Mouse (Mus musculus) kidney, adult 18-20 months (tissue): ENCODE data around the gene Phf24.
"Not testable (repeated sequence)": the region's sequence is repeated elsewhere in the genome, so short reads cannot be mapped to it uniquely, and the experiment has no call there.

ENCODE experiments used
- DNase-seq: peaks from one replicate; pipeline ENCODE4 v3.0.0; 2021

Phf24 gene

DNA sequence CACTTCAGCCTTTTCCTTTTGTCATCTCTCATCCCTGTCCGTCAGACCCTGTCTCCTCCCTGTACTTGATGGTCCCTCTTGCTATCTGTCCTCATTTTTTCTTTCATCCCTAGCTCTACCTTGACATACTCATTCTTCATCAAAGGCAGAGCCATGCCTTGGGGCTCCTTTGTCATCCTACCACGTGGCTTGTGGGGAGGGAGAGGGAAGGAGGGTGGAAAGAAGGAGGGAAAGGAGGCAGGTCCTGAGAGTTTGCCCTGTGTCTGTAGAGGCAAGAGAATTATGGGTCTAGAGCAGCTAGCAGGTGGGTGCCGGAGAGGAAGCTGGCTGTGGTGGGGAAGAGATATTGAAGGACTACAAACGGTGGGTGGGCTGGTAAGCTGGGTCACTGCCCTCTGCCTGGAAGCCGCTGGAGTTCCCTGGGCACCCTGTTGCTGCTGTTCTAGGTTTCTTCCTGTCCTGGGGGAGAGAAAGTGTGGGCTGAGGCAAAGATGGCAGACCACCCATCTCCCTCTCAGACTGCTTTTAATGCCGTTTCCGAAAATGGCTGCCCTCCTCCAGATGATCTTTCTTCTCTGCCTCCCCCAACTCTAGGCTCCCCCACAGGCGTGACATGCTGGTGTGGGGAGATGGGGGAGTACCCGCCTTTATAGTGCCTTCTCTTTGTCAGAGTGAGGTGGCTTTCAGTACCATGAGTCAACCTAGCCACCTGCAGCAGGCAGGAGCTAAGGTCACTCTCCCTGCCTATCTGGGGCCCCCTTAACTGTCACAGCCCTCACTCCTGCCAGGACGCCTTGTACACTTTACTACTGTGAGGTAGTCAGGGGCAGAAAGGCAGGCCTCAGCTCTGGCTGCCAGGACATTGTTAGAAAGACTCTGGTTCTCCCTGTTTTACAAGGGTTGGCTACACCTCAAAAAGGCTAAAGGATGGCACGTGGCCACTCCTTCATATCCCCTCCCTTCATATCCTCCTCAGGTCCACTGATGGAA, 35.0 kb downstream of the Phf24 start:
- DNase-seq, result no peak

DNA sequence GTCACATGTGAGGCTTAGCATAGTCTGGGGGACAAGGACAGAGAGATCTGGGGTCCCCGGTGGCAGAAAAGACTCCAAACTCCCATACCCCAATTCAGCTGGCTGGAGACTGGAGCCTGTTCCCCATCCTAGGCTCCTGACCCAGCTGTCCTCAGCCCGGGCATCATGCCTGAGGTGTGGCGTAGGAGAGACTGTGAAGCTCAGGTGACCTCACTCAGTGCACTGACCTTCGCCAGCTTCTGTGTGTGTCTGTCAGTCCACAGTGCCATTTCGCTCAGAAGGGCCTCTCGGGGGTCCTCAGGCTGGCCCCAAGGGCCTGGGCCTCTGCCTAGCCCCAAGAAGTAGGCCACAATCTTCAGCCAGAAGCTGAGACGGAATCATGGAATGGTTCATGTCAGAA, 36.1 kb downstream of the Phf24 start:
- no peak for DNase-seq

DNA sequence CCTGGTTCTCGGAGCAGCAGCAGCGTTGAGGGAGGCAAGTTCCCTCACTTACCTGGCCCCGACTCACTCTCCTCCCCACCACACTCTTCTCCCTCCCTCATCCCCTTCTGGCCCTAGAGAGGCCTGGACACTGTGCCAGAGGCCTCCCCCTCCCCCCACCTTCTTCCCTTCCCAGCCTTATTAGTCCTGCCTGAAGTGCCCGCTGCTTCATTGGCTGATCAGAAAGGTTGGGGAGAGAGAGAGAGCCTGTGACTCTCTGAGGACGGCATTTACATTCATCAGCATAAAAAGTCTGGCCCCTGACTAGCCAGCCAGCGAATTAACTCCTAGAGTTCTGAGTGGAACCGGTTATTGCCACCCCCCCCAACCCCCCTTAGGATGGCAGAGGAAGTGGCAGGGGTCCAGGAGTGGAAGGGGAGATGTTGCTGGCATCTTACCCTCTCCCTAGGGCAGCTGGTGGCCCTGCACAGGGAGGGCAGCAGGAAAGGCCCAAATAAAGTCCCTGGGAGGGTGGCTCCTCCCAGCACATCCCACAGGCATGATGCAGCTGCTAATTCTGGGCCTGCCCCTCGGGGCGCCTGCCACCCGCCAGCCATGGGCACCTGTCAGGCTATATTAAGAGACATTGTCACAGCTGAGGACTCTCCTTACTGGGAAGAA, 37.1 kb downstream of the Phf24 start:
- DNase-seq, result peak; percentile 33

DNA sequence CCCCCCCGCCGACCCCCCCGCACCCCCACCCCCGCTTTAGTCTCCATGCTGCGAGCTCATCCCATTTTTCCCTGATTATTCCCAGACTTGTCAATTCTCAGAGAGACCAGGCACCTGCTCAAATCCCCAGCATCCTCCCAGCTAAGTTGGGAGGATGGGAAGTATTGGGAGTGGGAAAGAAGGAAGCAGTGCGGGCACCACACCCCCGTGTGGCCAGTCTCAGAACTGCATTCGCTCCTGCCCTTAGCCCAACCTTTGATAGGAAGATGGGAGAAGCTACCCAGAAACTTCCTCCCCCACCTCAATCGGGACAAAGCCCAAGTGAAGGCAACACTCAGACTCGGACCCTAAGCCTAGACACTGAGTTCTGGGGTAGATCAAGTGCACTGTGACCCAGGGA, 37.8 kb downstream of the Phf24 start:
- peak; percentile 78 for DNase-seq

DNA sequence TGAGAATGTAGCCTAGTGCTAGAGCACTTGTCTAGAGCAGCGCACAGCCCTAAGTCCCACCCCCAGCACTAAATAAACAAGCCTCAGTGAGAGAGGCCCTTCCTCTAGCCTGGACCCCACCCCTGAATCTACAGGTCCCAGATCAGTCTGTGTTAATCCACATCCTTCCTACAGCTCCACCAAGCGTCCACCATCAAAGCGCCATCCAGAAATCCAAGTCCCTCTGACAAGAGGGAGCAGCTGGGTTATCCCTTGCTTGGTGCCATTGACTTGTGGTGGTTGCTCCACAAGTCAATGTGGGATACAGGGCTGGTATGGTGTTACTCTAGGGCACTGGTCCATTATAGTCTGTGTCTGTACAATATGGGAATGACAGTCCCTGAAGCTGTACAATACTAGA, 38.7 kb downstream of the Phf24 start:
- DNase-seq, result no peak

DNA sequence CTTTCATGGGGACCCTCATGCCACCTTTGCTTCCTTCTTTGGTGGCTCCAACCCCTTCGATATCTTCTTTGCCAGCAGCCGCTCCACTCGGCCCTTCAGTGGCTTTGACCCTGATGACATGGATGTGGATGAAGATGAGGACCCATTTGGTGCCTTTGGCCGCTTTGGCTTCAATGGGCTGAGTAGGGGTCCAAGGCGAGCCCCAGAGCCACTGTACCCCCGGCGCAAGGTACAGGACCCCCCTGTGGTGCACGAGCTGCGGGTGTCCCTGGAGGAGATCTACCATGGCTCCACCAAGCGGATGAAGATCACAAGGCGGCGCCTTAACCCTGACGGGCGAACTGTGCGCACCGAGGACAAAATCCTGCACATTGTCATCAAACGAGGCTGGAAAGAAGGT, 40.1 kb downstream of the Phf24 start:
- no peak for DNase-seq

DNA sequence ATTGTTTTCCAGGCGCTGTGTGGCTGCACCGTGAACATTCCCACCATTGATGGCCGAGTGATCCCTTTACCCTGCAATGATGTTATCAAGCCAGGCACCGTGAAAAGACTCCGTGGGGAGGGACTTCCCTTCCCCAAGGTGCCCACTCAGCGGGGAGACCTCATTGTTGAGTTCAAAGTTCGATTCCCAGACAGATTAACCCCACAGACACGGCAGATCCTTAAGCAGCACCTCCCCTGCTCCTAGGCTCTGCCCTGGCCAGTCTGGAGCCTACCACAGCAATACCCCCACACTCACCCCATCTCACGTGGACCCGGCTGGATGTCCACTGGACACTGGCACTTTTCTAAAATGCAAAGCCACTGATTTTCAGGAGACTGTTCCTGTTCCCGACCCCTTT, 40.8 kb downstream of the Phf24 start:
- peak; percentile 20 for DNase-seq

DNA sequence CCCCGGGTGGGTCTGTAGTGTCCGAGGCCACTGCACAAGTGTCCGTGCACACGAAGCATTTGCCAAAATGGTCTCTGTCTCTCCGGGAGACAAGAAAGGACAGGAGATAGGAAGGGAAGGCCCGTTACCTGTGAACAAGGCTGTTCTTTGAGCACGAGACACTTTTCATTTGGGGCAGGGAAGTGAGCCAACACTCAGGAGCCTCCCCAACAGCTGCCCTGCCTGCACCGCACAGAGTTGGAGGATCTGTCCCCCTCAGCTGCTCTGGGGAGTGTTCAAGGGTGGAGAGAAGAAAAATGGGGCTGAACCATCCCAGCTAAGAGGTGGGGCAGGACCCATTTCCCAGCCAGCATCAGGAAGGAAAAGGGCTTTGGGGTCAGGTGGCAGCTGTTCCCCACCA, 41.5 kb downstream of the Phf24 start:
- no peak for DNase-seq

DNA sequence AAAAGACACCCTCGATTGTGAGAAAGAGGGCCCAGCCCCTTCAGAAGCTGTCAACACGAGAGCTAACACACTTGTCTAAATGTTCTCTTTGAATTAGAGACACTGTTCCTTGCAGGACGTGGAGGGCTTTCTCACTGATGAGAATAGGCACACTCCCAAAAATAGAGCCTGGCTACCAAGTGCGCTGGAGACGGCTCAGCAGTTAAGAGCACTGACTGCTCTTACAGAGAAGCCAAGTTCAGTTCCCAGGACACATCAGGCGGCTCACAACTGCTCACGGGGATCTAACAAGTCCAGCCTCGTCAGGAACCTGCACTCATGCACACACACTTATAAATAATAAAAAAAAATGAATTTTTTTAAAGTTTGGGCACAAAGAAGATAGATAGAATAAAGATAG, 42.5 kb downstream of the Phf24 start:
- no peak for DNase-seq

DNA sequence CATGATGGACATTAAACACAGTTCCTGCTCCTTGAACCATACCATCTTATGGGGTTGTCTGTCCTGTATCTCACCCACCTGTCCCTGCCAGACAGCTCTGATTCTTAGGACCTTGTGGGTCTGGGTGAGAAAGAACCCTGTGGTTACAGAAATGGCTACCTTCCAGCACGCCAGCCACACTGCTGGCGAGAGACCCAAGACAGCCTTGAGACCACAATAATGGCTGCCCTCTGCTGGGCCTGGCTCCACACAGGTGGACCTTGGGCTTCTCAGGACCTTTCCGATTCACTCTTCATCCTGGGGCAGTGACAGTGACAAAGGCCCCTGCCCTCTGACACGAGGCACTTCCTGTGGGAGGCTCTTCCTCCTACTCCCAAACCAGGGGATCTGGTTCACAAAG, 42.9 kb downstream of the Phf24 start:
- DNase-seq, result no peak

DNA sequence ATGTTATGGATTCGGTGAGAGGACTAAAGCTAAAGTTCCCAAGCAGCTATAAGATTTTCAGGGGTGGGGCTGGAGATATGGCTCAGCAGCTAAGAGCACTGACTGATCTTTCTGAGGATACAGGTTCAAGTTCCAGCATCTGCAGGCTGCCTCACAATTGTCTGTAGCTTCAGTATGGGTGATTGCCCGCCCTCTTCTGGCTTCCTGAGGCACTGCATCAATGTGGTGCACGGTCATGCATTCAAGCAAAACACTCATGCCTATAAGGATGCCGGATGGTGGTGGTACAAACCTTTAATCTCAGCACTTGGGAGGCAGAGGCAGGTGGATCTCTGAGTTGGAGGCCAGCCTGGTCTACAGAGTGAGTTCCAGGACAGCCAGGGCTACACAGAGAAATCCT, 45.1 kb downstream of the Phf24 start:
- DNase-seq, result peak; percentile 74

DNA sequence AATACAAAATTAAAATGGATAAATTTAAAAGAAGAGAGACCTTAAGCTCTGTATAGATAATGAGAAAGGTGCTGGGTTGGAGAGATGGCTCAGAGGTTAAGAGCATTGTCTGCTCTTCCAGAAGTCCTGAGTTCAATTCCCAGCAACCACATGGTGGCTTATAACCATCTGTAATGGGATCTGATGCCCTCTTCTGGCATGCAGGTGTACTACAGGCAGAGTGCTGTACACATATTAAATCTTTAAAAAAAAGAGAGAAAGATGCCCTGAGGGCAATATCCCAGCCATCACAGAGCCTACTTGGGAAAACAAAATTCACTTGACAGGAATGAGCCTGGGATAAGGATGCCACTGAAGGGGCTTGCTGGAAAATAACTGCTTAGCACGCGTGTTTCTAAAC, 47.0 kb downstream of the Phf24 start:
- DNase-seq, result no peak

DNA sequence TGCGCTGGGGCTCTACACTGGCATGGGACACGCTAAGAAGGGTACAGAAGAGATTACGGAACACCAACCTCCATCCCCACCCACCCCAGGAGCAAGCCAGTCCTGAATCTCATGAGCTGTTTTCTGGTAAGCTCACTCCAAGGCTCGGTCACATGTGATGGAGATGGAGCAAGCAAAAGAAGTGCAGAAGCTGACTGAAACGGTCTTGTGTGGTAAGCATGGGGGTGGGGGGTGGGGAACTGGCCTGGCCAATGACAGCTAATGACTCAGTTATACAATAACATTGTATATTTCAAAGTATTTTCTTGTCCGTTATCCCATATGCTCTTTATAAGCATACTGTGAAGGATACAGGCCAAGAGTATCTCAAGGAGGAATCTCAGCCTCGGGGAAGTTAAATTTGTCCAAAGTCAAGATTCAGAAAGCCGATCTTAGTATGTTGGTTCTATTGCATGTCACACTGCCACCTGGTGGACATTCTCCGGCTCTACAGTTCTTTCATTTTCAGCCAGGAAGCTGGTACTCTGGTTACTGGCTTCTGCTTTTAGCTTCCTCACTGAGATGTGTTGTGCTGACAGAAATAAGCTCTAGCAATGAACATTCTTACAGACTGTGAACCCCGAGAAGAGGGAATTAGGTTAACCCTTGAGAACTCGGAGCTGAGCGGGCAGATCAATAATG, 48.7 kb downstream of the Phf24 start:
- peak; percentile 29 for DNase-seq

DNA sequence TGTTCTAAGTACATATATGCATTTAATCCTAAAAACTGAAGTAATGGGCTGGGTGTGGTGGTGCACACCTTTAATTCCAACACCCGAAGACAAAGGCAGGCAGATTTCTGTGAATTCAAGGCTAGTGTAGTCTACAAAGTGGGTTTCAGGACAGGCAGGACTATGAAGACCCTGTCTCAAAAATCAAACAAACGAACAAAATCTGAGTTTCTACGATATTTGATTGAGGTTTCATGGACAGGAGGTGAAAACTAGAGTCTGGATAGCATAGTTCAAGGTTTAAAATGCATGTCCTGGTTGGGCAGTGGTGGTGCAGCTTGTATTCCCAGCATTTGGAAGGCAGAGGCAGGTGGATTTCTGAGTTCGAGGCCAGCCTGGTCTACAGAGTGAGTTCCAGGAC, 52.8 kb downstream of the Phf24 start, which contains the start of gene 1700022I11Rik:
1700022I11Rik (plus strand) TSS at position 301 of the 400 bp plus-strand sequence.
- no peak for DNase-seq

DNA sequence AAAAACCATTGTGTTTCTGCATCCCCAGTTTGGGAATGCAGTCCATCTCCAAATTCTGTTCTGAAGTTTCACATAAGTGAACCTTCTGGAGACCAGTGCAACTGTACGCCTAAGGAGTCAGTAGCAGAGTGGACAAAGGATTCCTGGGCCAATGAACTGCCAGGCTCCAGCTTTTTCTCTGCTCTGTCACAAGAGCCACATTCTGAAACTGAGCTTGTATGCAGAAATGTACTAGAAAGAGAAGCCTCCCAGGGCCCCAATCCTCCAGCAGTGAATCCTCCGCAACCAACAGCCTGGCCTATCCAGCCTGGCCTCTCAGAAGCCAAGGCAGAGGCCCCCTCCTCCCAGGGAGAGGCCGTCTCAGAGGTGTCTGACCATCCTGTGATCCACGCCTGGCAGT, 56.5 kb downstream of the Phf24 start:
- DNase-seq, result no peak

DNA sequence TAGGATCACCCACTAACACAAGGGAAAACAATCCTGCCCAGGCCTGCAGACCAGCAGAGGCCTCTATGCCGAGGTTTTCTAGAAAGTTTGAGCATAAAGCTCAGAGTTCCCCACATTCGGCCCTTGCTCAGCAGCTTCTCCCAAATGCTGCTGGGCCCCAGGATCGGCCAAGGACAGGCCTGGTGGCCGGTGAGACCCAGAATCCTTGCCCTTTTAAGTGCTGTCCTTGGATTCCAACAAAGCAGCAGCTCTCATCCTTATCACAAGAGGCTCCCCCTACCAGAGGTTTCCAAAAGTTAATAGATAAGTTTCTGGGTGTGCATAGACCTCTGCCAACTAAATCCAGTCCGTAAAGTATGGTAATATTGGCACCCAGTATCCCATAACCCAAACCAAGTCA, 57.4 kb downstream of the Phf24 start:
- DNase-seq, result no peak

DNA sequence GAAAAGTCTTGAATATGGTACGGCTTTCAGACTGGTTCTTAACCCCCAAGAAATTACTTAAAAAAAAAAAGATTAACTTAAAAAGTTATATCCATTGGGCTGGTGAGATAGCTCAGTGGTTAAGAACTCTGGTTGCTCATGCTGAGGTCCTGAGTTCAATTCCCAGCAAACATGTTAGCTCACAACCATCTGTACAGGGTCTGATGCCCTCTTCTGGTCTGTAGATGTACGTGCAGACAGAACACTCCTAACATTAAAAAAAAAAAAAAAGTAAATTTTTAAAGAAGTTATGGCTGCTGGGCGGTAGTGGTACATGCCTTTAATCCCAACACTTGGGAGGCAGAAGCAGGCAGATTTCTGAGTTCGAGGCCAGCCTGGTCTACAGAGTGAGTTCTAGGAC, 61.6 kb downstream of the Phf24 start:
- no peak for DNase-seq

DNA sequence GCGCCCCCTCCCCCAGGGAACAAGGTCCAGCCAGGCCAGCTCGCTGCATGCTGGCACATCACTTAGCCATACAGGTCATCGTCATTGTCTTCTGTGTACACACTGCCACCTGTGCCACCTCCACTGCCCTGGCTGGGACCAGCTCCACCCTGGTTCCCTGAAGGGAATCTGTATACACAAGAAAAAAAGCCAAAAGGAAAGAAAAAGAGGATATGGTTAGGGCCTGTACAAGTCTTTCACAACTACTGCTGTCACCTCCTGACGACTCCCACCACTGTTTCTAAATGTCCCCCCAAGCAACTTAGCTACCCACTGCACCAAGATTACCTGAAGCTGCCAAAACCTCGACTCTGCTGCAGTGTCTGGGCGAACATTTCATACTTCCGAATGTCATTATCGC, 64.0 kb downstream of the Phf24 start:
- not testable (repeated sequence) for DNase-seq

DNA sequence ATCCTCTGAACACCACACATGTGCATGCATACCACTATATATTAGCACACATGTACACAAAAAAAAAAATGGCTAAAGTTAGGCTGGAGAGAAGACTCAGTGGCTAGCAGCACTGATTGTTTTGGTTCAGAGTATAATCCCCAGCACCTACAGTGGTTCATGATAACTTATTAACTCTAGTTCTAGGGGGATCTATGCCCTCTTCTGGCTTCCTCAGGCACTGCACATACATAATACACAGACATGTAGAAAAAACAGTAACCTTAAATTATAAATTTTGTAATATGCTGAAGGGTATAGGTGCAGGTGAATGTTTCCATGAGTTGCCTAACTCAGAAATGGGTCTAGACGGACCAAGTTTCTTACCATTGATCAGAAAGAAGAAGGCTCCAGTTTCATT, 71.8 kb downstream of the Phf24 start:
- no peak for DNase-seq
